Mouse (Mus musculus): ENCODE measurements around the gene Fam19a1. TPM values are rescaled to one million over a fixed set of nuclear protein-coding genes. Genes with fewer than 3 reads are reported as not detected.
"Not testable (repeated sequence)": the region's sequence is repeated elsewhere in the genome, so short reads cannot be mapped to it uniquely, and the experiment has no call there.

Fam19a1 gene
- 10 to 100 TPM; 72.9 to 76.4 TPM for total RNA-seq (2021)

DNA sequence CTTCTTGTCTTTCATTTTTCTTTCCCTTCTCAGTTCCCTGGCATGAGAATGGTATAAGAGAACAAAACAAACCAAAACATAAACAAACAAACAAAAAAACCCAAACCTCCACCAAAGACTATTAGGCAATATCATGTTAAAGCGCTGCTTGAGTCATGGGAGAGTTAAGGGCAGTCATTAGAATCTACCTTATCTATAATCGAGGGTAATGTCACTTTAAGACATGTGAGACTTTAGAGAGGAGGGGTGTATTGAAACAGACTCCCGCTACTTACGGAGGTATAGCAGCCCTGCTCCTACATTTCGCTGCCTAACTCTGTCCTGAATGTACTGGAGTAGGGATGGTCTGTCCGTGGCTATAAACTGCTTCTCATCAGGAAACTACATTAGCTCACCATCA is at the start of gene Fam19a1:
Gene Fam19a1 (plus strand): TSS at position 301 of the 400 bp plus-strand sequence.
- intact Hi-C loops (cut with DNase I) = loop anchor here (10.0 kb wide), 1 partner anchor 312 kb away; no protein-coding TSS in a partner anchor
- no peak for DNase-seq (ENCODE audit: extremely low spot score in 1 of 2, low spot score in 2 of 2)

DNA sequence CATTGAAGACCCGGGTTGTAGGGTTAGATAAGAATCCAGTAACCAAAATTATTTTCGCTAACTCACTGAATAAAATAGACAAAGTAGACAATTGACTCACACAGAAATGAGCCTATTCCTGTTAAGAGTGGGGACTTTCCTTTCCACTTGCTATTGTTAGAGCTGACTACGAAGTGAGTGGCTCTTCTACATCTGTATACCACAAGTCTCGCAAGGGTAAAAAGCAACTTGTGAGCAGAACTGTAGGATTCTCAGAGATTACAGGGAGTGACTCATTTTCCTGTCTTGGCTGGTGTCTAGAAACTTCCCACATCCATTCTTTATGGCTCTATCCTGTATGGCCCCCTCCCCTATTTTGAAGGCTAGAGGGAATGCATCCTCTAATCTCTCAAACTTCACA is 41.9 kb upstream of the Fam19a1 start:
- DNase-seq (ENCODE audit: extremely low spot score in 1 of 2, low spot score in 2 of 2) = no peak
- intact Hi-C loops (cut with DNase I) = no loop called here

DNA sequence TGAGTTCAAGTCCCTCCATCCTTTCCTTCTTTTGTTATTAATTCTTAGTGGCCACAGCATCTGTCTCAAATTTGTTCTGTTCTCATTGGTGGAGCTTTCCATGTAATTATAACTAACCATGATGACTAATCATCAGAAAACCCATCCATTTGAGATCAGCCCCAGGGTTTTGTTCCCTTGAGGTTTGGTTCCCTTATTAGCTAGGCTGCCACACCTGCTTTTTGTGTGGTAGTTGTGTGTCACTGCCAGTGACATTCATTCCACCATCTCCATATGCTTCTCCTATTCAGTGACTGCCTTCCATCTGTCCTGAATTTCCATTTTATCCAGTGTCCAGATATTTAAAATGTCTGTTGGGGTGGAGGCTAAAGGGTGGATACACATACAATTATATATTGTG is 41.4 kb upstream of the Fam19a1 start:
- intact Hi-C loops (cut with DNase I) = no loop called here
- DNase-seq (ENCODE audit: extremely low spot score in 1 of 2, low spot score in 2 of 2) = no peak

DNA sequence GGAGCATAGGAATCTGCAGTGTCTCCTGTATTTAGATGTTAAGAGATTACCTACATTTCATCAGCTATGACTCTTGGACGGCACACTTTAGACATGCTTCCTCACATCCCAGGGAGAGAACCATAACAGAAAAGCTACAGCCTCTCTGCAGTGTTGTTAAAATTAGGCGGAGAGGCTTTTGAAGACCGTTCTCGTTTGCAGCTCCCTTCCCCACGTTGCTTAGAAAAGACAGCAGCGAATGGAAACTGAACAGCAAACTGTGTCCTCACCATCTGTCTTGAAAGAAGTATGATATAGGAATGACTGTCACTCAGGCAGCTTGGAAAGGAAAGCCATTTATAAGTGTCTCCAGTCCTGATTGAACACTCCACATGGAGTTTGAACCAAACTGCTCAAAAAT is 23.0 kb upstream of the Fam19a1 start:
- DNase-seq (ENCODE audit: extremely low spot score in 1 of 2, low spot score in 2 of 2) = peak in 1 of 2 experiments; percentile 51
- intact Hi-C loops (cut with DNase I) = no loop called here

DNA sequence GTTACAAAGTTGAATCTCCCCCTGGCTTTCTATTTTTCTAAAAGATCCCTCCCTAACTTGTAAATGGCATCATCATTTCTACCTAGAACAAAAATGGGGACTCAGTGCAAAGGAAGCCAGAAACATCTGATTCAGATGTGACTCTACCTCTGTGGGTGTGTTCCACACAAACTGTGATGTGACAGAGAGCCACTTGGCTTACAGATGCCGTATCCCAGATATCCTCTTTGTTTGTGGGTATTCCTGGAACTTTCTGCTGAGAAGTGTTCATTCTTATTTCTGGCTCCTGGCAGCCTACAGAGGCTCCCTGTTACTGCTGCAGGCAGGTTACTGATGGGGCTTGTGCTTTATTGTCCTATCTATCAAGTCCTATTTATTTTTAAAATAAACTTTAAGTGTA is 19.2 kb upstream of the Fam19a1 start:
- intact Hi-C loops (cut with DNase I) = no loop called here
- no peak for DNase-seq (ENCODE audit: extremely low spot score in 1 of 2, low spot score in 2 of 2)

DNA sequence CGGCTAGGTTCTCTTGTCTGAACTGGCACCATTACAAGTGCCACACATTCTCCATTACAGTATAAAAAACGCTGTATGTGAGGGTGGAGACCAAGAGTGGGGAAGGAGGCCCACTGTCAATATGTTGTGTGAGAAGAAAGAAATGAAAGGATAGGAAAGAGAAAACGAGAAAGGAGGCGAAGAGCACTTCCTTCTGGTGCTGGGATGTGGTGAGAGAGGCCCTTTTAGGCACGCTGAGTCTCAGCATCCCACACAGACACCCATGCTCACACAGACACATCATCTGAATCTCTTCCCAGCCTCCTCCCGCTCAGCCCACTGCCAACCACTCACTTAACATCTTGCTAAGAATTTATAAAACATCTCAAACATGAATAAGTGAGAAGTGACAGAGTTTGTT is 14.7 kb upstream of the Fam19a1 start:
- intact Hi-C loops (cut with DNase I) = no loop called here
- peak in 1 of 2 experiments; percentile 37 for DNase-seq (ENCODE audit: extremely low spot score in 1 of 2, low spot score in 2 of 2)

DNA sequence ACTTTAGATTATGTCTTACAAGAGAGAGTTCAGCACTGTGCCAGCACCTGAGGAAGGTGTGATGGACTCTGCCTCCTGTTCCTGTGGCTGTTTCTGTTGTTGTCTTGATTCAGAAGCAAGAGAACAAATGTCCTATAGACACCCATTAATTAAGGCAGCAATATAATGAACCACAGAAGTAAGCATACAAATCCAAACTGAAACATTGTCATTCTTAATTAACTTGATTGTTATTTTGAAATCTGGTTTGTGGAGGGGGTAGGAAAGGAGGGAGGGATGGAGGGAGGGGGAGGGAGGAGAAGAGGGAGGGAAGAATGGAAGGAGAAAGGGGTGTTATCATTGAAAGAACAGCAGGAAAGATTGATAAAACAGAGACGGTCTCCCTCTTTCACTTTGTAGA is 1.3 kb upstream of the Fam19a1 start:
- no peak for DNase-seq (ENCODE audit: extremely low spot score in 1 of 2, low spot score in 2 of 2)
- intact Hi-C loops (cut with DNase I) = loop anchor here (10.0 kb wide), 1 partner anchor 313 kb away; no protein-coding TSS in a partner anchor

DNA sequence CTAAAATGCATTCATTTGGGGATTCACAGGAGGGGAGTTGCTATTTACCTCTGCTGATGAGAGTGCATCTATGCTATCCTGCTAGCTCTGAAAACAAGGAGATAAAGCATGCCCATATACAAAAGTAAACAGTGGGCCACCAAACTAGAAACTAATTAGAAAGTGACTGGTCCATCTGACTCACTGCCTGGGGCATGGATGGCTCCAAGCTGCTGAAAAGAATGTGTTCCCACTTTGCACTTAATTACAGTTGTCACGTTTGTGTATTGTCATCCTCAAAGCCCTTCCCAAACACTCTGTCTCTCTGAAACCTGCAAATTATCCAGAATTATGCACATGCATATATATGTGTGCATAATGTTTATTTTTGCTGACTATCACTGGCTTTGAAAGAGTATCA is 1.2 kb downstream of the Fam19a1 start:
- intact Hi-C loops (cut with DNase I) = loop anchor here (10.0 kb wide), 1 partner anchor 311 kb away; no protein-coding TSS in a partner anchor
- DNase-seq (ENCODE audit: extremely low spot score in 1 of 2, low spot score in 2 of 2) = no peak

DNA sequence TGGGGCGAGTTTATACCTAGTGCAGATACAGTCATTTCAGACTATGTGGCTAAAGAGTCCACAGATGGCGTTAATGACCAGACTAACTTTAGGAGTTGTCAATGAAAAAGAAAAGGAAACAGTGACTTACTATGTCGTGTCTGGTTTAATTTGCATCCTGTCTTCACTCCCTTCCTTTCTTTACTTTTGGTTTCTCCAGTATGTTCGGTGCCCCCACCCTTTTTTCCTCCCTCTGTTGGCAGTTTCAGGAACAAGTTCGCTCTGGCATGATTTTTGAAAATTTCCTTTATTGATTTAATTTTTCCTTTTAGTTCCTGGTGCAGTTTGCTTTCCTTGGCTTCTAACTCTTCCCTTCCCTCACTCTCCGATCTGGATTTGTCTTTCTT is 3.2 kb downstream of the Fam19a1 start:
- intact Hi-C loops (cut with DNase I) = loop anchor here (5.0 to 10.0 kb wide), 2 partner anchors 309 to 891 kb away; no protein-coding TSS in a partner anchor
- DNase-seq (ENCODE audit: extremely low spot score in 1 of 2, low spot score in 2 of 2) = no peak

DNA sequence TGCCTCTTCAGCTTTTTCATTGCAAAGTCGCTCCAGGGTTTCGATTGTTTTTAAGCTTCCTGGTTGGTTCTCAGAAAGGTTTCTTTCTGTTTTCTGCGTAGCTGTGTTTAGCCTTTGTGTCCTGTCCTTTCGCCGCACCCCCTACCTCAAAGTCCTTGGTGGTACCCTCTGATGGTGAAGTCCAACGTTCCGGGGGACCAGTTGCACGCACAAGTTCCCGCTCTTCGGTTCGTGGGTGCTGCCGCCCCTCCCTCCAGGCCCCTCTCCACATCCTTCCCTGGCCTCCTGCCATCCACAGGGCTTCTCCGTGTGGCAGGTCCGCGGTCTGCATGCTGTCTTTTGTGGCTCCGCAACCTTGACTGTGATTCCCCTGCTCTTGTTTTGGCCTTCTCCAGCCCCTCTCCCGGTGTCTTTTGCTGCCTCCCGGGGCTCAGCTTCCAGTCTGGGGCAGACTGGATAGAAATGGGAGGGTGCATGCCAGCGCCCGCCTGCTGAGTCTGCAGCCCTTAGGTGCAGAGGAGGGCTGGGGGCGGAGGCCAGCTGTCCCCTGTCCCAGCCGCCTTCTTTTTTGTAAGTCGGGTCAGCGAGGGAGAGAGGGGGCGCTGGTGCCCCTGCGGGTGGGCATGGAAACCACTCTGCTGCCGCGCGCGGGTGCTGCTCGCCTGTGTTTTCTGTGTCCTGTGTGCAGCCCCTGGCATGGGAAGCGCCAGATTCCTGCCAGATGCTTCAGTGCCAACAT is 3.7 kb downstream of the Fam19a1 start:
- peak; percentile 46 to 75 for DNase-seq (ENCODE audit: extremely low spot score in 1 of 2, low spot score in 2 of 2)
- intact Hi-C loops (cut with DNase I) = loop anchor here (5.0 to 10.0 kb wide), 2 partner anchors 308 to 891 kb away; no protein-coding TSS in a partner anchor

DNA sequence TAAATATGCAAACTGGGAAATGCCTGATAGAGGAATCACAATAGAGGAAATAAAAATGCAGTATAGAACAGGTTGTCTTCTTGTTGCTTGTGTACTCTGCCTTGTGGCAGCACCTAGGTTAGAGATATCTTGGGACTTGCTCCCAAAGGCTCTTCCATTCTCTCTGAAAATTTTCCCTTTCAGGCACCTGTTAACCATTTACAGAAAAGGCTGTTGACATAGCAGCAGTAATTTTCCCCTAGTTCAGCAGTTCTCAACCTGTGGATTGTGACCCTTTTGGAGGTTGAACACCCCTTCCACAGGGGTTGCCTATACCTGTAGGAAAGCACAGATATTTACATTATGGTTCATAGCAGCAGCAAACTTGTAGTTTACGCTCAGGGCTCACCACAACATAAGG is 30.4 kb downstream of the Fam19a1 start:
- DNase-seq (ENCODE audit: extremely low spot score in 1 of 2, low spot score in 2 of 2) = no peak

DNA sequence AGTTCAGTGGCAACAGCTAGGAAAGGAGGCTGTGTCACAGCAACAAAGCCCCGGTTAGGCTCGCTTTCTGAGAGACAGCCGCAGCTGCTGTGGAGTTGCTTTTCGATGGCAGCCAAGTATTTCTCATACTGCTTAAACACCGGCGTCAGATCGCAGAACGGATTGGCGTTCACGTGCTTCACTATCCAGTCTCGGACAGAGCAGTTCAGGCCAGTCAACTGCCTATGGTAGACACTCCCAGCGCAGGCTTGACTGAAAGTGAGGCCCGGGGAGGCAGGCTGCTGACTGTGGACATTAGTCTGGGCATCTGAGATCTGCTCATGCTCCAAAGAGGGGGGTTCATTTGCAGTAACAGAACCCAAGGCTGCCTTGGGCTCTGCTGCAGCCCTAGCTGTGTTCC is 52.4 kb downstream of the Fam19a1 start:
- DNase-seq (ENCODE audit: extremely low spot score in 1 of 2, low spot score in 2 of 2) = no peak
- intact Hi-C loops (cut with DNase I) = no loop called here

More for the DNA sequence above, 30.4 kb downstream of the Fam19a1 start:
- intact Hi-C loops (cut with DNase I) = no loop called here

DNA sequence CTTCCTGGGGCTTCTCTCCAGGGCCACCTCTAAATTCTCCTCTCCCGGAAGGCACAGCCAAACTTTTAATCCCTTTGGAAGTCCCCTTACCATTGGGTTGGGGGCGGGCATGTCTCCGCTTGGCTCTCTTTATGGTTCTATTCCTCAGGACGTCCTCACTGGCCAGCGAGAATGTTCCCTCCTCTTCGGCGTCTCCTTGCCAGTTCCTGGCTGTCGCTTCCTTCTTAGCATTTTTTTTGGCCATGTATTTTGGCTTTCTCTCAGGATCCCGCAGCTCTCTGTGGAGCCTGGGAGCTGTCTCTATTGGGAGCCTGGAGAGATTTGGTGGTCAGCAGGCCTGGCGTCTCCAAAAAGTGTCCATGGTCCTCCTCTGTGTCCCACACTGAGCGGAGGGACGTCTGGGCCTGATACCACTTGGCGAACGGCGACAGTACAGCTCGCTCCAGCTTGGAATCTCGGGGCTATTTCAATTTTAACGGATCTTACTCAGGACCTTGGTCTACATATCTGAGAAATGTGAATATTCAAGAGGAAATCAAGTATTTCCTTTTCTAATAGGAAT is 52.9 kb downstream of the Fam19a1 start, which contains the start of gene 1700123L14Rik:
Gene 1700123L14Rik (minus strand): TSS at position 426 of the 562 bp plus-strand sequence.
- intact Hi-C loops (cut with DNase I) = no loop called here
- peak; percentile 2 to 19 for DNase-seq (ENCODE audit: extremely low spot score in 1 of 2, low spot score in 2 of 2)

DNA sequence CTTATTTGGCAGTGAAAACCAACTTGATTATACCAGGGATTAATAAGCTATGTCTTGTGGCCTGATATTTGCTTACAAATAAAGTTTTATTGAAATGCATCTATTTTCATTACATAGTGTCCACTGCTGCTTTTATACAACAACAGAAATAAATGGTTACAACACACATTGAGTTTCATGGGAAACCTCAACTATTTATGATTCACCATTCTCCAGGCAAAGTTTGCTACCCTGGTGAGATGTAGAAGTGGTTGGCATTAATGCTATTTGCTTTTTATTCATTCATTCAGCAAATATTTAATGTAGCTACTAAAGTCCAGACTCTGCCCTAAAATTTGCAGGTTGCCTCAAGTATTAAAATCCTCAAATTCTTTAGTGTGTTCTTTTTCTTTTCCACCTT is 54.1 kb downstream of the Fam19a1 start:
- DNase-seq (ENCODE audit: extremely low spot score in 1 of 2, low spot score in 2 of 2) = no peak
- intact Hi-C loops (cut with DNase I) = no loop called here

DNA sequence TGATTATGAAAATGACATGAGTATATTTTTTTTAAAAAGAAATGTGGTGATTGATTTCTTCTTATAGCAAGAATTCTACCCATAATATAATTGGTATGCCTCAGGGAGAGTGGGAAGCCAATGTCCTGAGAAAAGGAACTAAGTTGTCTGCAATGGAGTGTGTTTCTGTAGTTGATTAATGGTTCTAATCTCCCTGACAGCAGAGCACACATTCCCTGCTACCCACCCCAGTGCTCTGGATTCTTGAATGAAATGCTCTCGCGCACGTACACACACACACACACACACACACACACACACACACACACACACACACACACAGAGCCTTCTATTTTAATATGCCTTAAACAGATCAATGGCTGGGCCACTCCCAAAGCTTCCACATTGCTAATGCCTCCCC is 60.7 kb downstream of the Fam19a1 start:
- intact Hi-C loops (cut with DNase I) = no loop called here
- no peak for DNase-seq (ENCODE audit: extremely low spot score in 1 of 2, low spot score in 2 of 2)

DNA sequence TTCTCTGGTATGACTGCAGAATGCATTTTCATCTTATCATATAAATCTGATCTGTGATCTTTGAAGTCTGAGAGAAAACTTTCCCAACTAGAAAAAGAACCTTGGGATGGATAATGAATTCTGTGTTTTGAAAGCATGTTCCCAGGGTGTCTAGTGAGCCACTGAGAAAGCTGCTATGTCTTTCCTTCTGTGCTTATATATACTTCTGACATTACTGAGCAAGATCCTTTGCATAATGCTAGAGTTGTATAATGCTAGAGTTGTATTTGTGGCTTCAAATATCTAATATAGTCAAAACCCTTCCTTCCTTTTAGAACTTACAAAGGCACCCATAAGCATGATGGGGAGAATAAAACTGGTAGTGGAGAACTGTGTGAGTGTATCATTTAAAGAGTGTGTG is 65.6 kb downstream of the Fam19a1 start:
- no peak for DNase-seq (ENCODE audit: extremely low spot score in 1 of 2, low spot score in 2 of 2)
- intact Hi-C loops (cut with DNase I) = no loop called here

DNA sequence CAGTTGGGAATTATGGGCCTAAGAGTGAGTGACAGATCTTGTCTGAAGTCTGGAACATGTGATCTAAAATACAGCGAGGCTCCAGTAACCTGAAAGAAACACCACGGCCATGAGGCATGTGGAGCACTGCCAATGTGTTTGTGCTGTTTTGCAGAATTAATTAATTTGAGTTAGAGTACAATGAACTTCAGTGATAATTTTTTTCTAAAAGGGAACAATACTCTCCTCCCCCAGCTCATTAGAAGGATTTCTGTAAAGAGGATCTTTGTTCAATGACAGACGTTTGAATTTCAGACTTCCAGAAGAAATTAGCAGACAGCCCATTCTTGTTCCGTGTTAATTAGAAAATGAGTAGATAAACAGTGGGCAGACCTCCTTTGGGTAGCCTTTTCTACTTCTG is 70.4 kb downstream of the Fam19a1 start:
- DNase-seq (ENCODE audit: extremely low spot score in 1 of 2, low spot score in 2 of 2) = no peak
- intact Hi-C loops (cut with DNase I) = no loop called here

DNA sequence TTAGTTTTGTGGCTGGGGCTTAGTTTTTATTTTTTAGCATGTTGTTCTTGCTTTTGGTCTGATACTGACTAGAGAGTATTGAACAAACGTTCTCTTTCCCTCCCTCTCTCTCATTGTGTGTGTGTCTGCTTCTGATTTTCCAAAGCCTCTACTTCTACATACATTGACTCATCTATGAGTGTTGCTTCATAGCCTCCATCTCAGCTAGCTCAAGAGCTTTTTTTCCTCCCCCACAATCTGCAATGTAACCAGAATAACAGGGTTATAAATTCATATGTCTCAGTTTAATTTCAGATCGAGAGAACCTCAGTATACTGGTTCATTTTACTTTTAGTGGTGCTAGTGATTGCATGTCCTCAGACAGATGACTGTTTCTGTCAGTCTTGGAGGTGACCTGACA is 73.6 kb downstream of the Fam19a1 start:
- intact Hi-C loops (cut with DNase I) = no loop called here
- no peak for DNase-seq (ENCODE audit: extremely low spot score in 1 of 2, low spot score in 2 of 2)

DNA sequence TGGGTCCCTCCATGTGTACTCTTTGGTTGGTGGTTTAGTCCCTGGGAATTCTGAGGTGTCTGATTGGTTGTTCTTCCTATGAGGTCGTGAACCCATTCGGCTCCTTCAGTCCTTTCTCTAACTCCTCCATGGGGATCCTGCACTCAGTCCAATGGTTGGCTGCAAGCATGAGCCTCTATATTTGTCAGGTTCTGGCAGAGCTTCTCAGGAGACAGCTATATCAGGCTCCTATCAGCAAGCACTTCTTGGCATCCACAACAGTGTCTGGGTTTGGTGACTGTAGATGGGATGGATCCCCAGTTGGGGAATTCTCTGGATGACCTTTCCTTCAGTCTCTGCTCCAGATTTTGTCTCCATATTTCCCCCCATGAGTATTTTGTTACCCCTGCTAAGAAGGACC is 86.0 kb downstream of the Fam19a1 start:
- intact Hi-C loops (cut with DNase I); DNase-seq (ENCODE audit: extremely low spot score in 1 of 2, low spot score in 2 of 2): not testable (repeated sequence)

DNA sequence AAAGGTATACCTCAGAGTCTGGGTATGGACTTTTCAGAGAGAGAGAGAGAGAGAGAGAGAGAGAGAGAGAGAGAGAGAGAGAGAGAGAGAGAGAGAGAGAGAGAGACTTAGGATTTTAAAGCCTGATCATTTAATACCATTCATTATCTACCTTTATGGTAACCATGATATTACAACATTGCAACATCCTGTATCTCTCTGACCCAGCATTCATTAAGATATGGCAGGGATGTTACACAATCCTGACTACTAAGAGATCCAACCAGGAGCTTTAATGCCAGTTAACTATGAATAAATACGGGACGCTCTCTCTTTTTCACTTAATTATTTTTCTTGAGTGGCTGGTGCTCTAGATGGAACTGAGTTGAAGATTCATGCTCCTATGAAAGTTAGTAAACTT is 92.4 kb downstream of the Fam19a1 start:
- no peak for DNase-seq (ENCODE audit: extremely low spot score in 1 of 2, low spot score in 2 of 2)
- intact Hi-C loops (cut with DNase I) = no loop called here
